ENCODE assay signal across 15 mouse cellular contexts in the genomic region with DNA sequence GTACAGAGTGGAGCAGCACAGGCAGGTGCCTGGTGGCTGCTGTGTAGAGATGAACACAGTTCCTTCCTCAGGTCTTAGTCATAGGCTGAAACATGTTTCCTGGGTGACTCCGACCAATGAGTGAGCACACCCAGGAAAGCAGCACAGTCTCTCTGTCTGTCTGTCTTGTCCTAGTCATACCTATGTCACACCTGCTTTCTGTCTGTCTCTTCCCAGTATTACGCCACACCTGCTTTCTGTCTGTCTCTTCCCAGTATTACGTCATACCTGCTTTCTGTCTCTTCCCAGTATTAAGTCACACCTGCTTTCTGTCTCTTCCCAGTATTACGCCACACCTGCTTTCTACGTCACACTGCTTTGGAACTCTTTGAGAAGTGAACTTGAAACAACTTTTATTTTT.
"Had no signal": no experiment of that assay in that cellular context is flagged by ENCODE, and none has a peak within 500 bp of the region (broad histone marks: within the 10 kb centered on the region; RNA-seq: fewer than 3 reads in every experiment).

No protein-coding gene starts in this region.

- H3K9ac ChIP-seq: lung, embryonic 14.5 days; midbrain, embryonic 13.5 days; midbrain, embryonic 15.5 days; neural tube, embryonic 12.5 days; stomach, embryonic 15.5 days had no signal

- H3K4me1 ChIP-seq: midbrain, embryonic 13.5 days; midbrain, embryonic 15.5 days; neural tube, embryonic 12.5 days had no signal

- ATAC-seq: midbrain, embryonic 13.5 days; midbrain, embryonic 15.5 days had no signal

- H3K27me3 ChIP-seq: megakaryocyte, embryonic 14.5 days; midbrain, embryonic 13.5 days; midbrain, embryonic 15.5 days; neural tube, embryonic 12.5 days; stomach, embryonic 15.5 days had no signal

- H3K4me2 ChIP-seq: lung, embryonic 14.5 days; midbrain, embryonic 11.5 days; midbrain, embryonic 13.5 days; midbrain, embryonic 15.5 days; neural tube, embryonic 12.5 days; stomach, embryonic 15.5 days had no signal

- H3K27ac ChIP-seq: macrophage; midbrain, embryonic 13.5 days; midbrain, embryonic 15.5 days; neural tube, embryonic 12.5 days; stomach, embryonic 15.5 days had no signal

- H3K4me3 ChIP-seq: megakaryocyte, embryonic 14.5 days; midbrain, embryonic 13.5 days; midbrain, embryonic 15.5 days; neural tube, embryonic 12.5 days; stomach, embryonic 15.5 days had no signal

- H3K9me3 ChIP-seq: megakaryocyte, embryonic 14.5 days; midbrain, embryonic 13.5 days; midbrain, embryonic 15.5 days; neural tube, embryonic 12.5 days; stomach, embryonic 15.5 days had no signal

- DNase-seq: lung, adult 18-20 months; lung, embryonic 14.5 days; lung, postnatal 10 days; lung, postnatal 36 days; right cerebral cortex, postnatal 14 days; thymus, adult 18-20 months; thymus, postnatal 14 days; thymus, postnatal 36 days had no signal
